Mouse (Mus musculus) cerebral cortex, adult 2 months (tissue): ENCODE measurements around the gene Siglecg.

Experiments
- WGBS: fragments of 180-500 bp; shearing (Covaris S2); methylation state at CpG from one replicate; pipeline ENCODE4 v1.1.7; 2018; 5-methylcytosine and 5-hydroxymethylcytosine counted together

The Siglecg gene

DNA sequence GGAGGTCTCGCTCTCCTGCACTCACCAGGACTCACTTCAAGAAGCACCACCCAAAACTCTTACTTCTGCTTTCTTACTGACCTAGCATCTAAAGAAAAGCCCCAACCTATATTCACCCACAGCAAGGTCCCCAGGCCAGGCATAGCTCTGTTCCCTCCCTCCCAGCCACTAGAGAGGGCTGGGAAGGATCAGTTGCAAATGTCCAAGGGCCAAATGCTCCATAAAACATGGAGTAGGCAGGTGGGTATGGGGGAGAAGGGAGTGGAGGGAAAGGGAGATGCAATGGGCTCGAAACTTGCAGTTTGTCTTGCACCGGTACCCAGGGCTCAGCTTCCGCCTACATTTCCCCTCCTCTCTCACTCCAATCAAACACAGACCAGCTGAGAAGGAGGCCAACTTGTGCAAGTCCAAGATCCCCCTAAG is at the start of gene Siglecg:
TSS of gene Siglecg (plus strand) at position 74 of the 423 bp plus-strand sequence.
- WGBS, result 80% methylated on average over 4 of the region's 4 CpGs

DNA sequence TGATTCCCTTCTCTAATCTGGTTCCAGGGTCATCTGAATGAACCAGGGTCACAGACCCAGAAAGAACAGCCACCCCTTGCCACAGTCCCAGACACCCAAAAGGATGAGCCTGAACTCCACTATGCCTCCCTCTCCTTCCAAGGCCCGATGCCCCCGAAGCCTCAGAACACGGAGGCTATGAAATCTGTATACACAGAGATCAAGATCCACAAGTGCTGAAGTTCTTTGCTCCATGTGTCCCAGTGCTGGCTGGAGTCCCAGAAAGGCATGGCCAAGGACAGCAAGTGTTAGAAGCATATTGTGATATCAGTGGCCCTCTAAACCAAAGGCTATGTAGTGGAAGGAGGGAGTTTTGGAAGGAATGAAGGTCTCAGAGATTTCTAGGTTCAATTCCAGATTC is 49.4 kb upstream of the Siglecg start:
- 87% methylated on average over 3 of the region's 3 CpGs for WGBS

DNA sequence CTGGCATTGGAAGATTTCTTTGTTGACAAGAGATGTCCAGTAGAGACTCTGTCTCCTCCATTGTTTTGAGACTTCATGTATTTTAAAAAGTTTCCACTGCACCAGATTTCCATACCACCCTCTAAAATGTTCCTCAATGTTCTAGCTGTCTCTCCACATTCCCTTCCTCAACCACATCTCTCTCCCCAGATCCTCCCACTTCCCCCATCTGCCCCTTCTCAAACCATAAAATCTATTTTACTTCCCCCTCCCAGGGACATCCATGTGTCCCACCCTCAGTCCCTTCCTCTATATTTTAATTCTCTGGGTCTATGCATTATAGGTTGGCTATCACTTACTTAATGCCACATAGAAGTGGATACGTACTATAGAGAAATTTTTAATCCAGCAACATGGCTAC is 46.6 kb upstream of the Siglecg start:
- WGBS, result 85% methylated on average over 1 of the region's 1 CpGs

DNA sequence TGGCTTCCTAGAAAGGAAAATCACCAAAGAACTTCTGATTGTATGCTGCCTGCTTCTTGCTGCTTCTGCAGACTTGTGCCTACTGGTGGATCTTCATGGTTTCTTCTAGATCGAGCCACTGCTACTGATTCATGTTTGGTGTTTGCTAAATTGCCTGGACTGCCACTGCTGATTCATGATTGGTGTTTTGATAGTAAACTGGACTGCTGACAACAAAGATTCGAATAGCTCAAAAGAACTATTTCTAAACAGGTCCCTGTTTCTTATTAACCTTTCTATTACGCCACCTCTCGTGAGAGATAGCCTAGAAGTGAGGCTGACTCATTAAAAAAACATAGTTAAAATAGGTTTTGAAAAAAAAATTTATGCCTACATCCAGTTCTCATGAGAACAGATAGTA is 46.0 kb upstream of the Siglecg start:
- 64% methylated on average over 4 of the region's 4 CpGs for WGBS

DNA sequence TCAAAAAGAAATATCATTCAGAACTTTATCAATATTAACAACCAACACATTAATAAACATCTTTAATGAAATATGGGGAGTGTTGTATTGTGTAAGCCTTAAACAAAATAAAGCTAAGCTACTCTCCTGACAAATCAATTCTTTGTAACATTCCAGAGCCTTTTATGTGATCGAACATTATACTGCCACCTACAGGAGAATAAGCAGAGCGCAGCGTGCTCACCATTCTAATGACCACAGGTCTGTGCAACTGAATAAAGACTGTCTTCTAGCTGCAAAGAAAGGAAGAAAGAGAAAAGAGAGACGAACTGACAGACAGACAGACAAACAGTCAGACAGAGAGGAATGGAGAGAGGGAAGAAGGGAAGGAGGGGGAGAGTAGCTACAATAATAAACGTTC is 29.8 kb upstream of the Siglecg start:
- WGBS, result 12% methylated on average over 5 of the region's 5 CpGs

DNA sequence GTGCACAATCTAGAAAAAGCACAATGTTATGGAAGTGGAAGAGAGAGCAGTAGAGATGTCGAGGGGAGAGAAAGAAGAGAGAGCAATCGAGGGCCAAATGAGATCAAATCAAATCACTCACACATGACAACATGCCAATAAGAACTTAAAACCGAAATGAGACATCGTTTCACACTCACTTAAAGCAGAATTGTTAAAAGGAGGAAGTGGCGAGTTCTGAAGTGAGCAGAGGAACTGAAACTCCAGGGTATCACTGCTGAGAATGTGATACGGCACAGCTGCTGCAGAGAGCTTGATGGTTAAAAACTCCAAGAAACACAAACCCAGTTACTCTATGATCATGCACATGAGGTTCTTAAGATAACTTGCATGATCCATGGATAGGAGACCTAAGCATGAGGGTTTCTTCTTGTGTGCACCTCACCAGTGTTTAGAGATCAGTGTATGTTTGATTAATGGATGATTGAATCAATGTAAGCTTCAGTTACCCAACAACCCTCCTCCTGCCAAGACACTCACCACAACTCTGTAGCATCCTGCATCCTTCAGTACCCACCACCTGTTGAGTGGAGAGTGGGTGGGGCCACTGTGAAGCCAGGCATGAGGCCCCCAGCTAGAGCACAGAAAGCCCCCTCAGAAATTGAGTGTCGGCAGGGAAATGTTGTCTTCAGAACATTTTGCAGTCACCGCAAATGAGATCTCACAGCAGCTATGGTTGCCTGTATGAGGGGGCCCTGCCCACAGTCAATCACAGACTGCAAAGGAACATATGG is 15.5 kb upstream of the Siglecg start:
- 77% methylated on average over 8 of the region's 8 CpGs for WGBS

DNA sequence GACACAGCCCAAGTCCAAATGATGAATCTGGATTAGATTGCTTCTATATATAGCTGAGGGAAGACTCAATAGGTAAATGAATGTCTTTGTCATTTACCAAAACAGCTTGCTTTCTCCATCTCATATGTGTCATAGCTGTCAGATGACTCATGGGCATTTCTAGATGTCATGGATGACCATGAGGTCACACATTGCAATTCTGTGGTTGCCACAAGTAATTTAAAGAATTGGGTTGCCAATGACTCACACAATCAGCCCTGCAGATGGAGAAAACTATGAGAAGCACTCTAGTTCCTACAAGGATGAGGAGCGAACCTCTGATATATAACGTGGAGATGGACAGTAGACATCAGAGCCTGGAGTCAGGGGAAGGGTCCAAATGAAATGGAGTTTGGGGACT is 8.5 kb upstream of the Siglecg start:
- 90% methylated on average over 2 of the region's 2 CpGs for WGBS

DNA sequence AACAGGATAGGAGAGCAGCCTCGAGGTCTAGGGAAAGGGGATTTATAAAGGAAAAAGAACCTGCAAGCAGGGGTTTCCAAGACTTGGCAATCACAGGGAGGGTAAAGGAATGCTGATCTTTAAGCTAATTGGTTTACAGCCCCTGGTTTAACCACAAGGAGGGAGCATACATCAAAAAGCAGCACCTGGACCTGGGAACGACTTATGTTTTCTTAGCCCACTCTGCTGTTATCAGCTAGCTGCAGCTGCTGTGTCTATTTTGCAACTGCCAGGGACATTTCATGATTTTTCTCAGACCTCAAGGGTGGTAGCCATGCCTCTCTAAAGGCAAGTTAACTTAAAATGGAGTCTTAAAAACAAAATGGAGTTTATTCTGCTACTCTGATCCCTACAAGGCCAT is 5.3 kb upstream of the Siglecg start:
- WGBS, result 54% methylated on average over 2 of the region's 2 CpGs

DNA sequence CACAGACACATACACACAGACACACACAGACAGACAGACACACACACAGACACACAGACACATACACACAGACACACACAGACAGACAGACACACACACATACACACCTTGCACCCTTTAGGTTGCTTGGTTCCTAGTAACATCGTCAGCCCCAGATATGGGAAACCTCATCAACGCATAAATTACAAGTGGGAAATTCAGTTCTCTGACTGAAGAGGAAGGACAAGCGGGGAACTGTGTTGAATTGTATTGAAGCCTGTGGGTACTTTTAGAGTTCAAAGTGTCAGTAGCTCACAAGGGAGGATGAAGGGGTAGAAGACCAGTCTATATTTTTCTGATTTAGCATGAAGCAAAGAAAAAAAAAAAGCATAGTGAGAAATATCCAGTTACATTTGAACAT is 431 bp upstream of the Siglecg start:
- 84% methylated on average over 3 of the region's 3 CpGs for WGBS

DNA sequence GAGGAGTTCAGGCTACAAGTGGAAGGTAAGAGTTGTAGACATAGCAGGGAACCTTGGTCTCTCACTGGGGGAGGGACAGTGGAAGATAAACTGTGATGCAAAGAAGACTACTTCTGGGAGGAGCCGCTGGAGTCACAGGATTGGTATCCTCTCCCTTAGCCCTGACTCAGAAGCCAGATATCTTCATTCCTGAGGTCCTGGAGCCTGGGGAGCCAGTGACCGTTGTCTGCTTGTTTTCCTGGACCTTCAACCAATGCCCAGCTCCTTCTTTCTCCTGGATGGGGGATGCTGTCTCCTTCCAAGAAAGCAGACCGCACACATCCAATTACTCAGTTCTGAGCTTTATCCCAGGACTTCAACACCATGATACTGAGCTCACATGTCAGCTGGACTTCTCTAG is 1.1 kb downstream of the Siglecg start:
- 89% methylated on average over 3 of the region's 3 CpGs for WGBS

DNA sequence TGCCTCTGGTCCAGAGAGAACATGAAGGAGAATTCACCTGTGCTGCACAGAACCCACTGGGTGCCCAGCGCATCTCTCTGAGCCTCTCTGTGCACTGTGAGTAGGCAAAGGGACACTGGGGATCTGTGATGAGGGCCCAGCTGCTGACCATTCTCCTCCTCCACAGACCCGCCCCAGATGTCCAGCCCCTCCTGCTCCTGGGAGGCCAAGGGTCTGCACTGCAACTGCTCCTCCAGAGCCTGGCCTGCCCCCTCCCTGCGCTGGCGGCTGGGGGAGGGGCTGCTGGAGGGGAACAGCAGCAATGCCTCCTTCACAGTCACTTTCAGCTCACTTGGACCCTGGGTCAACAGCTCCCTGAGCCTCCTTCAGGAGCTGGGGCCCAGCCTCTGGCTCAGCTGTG is 3.7 kb downstream of the Siglecg start:
- WGBS, result 38% methylated on average over 4 of the region's 4 CpGs

DNA sequence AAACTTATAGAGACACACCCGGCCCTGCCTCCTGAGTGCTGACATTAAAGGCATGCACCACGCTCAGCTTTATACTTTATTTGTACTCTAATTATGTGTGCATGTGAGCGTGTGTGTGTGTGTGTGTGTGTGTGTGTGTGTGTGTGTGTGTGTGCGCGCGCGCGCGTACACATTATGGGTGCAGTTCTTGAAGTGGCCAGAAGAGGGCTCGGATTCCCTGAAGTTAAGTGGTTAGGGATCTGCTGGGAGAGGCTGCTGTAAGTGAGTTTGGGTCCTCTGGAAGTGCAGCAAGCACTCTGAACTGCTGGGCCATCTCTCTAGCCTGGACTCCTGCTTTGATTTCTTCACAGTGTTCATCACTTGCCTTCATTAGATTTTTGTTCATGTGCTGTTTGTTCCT is 9.3 kb downstream of the Siglecg start:
- 85% methylated on average over 10 of the region's 10 CpGs for WGBS

DNA sequence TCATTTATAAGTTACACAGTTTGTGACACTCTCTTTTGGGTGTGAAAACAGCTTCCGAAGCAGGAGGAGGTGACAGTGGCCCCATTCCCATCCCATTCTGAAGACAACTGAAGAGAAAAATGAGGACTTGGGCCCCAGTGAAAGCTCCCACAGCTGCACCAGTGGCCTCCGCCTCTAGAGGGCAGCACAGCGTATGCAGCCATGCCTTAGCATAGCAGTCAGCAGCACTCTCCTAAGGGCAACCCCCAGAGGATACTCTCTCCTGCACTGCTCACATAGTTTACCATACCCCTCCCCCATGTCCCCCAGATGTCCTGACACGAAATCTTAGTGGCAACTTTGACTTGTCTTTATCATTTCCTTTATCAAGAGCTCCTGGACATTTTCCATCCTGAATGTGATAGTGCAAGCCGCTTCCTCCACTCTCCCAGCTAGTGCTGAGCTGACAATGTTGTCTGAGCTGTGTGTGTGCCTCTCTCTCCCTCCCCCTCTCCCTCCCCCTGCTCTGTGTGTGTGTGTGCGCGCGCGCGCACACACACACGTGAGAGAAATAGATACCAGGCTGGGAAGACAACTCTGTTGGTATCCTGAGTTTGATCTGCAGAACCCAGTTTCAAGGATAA is 15.1 kb downstream of the Siglecg start:
- WGBS, result 13% methylated on average over 11 of the region's 11 CpGs

DNA sequence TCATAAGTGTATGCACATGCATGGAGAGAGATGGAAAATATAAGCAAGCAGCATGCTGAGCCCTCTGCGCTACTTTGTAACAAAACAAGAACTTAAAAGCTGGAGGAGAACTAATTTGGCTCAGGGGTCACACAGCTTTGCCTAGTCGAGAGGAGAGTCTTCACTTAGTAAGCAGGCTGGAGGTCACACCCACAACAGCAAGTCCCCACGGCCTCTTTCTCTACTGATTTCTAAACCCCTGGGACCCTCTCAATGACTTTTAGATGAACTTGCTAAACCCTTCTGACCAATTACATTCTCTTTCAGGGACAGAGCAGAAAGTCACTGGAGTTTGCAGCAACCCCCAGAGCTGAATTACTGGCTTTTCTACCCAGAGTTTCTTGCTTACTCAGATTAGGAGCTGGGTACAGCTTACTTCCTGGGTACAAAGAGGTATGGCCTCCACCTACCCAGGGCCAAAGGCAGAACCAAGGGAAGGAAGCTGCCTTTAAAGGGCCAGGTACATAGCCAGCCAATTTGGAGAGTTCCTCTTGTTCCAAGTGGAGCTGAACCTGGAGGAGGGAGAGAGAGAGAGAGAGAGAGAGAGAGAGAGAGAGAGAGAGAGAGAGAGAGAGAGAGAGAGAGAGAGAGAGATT is 16.1 kb downstream of the Siglecg start:
- WGBS, result 67% methylated on average over 3 of the region's 3 CpGs

DNA sequence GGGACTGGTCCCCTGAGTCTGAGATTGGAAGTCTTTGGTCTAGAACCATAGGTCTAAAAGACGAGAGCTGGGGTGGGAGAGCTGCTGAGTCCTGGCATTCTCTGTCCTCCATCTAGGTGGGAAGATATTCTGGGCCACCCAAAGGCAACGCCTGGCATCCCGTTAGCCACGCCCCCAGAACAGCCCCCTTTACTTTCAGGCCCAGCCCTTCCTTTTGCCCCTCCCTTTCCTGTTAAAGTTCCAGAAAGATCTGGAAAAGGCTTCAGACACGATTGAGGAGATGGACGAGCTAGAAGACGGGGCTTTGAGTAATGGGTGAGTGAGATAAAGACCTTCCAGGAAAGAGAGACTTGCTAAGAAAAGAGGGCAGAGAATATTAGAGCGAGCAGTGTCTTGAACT is 19.4 kb downstream of the Siglecg start, which contains the start of gene Lim2:
TSS of gene Lim2 (plus strand) at position 265 of the 400 bp plus-strand sequence.
- 85% methylated on average over 8 of the region's 8 CpGs for WGBS

DNA sequence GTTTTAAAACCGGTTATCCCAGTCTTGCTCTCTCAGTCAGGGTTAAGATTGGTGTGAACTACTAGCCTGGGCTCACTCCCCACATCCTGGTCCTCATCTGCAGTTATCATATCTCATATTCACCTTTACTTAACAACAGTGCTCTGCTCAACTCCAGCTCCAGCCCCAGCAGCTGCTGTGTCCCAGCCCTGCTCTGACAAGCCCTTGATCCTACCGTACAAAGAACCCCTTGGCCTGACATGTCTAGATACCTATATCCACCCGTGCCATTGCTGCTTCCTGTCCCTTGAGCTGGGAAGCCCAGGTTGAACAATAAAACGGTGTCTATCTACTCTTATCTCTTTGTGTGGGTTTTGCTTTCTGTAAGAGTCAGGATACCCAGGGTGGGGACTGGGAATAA is 21.5 kb downstream of the Siglecg start:
- WGBS, result 57% methylated on average over 4 of the region's 4 CpGs

DNA sequence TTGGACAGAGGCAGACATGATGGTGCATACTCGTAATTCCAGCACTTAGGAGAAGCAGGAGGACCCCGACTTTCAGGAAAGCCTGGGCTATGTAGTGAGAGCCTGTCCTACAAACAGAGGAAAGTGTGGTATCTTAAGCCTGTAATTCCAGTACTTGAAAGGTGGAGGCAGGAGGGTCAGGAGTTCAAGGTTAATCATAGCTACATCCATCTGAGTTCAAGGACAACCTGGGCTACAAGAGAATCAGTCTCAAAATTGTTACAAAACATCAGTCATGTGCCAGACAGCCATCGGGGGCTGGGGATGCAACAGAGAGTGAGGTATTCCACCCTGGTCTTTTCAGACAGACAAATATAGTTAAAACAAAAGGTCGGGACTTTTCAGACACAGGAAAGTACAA is 24.9 kb downstream of the Siglecg start:
- whole genome bisulfite sequencing, result 79% methylated on average over 4 of the region's 4 CpGs

DNA sequence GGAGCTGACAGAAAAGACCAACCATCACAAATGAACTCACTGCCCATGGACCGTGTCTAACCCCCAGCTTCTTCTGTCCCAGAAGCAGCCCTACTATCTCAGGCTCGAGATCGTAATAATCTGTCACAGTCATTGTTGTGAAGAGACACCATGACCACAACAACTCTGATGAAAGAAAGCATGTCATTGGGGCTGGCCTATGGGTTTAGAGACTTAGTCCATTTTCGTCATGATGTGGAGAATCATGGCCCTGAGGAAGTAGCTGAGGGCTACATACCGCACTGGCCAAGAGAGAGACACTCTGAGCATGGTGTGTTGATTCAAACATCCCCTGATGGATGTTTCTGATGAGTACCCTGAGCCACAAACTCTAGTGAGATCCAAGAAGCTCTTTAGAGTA is 26.7 kb downstream of the Siglecg start:
- WGBS, result 88% methylated on average over 5 of the region's 5 CpGs

DNA sequence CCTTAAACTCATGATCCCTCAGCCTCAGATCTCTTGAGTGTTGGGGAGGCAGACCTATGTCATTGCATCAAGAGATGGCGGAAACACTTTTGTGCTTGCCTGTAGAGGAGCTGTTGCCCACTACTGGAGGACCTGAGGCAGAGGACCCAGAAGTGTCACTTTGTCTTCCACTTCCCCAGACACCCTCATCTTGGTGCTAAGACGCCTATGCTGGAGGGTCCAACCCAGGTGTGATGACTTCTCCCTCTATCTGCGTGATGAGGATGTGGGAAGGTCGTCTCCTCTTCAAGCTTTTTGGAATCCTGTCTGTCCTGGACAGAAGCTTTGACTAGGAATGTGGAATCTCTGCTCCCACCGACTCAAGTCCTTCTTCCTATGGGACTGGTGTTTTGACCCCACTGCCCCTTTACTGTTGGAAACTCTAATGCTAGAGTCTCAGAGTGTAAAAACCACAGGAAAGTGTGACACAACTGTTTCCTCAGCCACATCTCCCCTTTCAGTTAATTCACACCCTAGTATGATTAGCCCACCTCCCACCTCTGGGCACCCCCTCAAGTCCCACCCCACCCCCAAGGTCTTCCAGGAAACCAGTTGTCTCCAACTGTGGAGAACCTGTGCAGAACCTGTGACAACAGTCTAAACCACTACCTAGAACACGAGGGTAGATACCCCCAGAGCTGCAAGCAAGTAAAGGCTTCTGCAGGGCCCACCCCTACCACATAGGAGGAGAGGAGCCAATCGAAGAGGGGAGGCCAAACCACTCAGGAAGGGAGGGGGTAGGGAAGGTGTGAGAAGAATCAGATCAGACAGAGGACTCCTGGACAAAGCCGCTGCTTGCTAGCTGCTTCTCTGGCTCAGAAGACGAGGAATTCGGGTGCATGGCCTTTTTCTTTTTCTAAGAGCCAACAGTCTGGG is 28.6 kb downstream of the Siglecg start, which contains the start of gene Nkg7:
TSS of gene Nkg7 (plus strand) at position 733 of the 915 bp plus-strand sequence.
- WGBS, result 83% methylated on average over 10 of the region's 10 CpGs

DNA sequence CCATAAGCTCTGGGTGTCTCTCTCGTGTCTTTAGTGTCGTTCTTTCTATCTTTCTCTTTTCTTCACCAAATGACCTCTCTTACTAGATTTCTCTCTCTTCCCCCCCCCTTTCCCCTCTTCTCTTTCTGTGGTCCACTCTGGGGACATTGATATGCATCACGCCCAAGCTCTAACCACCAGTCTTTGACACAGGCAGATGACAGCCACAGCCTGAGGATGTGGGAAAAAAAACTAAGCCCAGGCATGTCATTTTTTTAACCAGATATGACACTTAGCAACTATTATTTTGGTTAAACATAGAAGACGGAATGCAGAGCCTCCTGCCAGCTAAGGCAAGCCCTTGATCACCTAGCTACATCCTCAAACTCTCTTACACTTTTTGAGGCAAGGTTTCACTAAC is 30.6 kb downstream of the Siglecg start:
- 92% methylated on average over 4 of the region's 4 CpGs for WGBS

DNA sequence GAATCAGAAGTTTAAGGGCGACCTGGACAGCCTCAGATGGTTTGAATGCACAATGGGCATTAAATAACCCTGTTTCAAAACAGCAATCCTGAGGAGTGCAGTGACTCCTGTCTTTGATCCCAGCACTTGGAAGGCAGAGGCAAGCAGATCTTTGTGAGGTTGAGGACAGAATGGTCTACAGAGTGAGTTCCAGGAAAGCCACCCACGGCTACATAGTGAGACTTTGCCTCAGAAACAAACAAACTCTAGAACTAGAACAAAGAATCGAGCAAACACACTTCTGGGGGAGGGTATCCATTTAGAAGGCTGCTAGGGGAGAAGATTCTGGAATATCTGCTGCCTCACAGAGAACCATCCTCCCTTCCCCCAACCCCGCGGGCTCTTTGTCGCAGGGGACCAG is 32.5 kb downstream of the Siglecg start, which contains the start of gene Cldnd2:
TSS of gene Cldnd2 (plus strand) at position 301 of the 400 bp plus-strand sequence.
- WGBS, result 70% methylated on average over 6 of the region's 6 CpGs

DNA sequence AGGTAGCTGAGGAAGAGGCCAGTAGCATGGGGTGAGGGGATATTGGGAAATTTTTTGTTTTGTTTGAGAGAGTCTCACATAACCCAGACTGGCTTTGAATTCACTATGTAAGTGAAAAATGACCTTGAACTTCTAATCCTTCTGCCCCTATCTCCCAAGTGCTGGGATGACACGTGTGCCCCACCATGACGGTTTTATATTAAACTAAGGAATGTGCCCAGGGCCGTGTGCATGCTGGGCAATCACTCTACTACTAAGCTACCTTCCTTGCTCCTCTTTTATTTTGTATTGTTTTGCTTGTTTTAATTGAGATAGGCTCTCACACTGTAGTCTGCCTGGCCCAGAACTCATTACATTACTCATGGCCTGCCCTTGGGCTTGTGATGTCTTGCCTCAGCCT is 33.1 kb downstream of the Siglecg start:
- 90% methylated on average over 3 of the region's 3 CpGs for WGBS
